In the genomic region with DNA sequence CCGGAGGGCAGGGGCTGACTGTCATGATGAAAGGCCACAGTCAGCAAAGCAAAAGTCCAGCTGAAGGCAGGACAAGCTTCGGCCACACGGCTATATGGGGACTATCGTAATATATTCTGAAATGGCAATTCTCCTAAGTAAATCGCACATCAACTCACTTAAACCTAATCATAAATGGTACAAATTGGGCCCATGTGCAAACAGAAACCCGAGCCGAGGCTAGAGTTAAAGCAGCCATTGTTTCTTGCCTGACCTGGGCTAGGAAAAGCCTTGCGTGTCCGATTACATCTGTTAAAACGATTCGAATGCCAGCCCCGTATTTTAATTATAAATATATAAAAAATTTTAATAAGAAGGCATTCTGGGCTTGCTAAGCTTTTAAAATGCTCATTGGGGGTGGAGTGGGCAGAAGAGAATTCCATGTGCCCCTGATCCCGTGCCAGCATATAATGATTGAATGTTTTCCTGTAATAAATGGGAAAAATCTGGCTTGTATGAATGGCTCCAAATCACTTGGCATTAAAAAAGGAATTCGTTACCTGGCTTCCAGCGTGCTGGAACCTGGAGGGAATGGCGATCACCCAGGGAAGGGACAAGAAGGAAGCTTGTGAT, we compare ENCODE assay signal across 11 mouse cellular contexts.
DNase-seq lines count a peak whose midpoint lies in the region; ATAC-seq lines count a peak whose summit lies in the region.
"Had no signal": no experiment of that assay in that cellular context is flagged by ENCODE, and none has a peak within 500 bp of the region (broad histone marks: within the 10 kb centered on the region; RNA-seq: fewer than 3 reads in every experiment).

No protein-coding gene starts in this region.

- H3K36me3 ChIP-seq in kidney, embryonic 16.5 days (ENCODE audit: insufficient read depth, low read length): no peaks in the 10 kb centered on the region
- H3K36me3 ChIP-seq in embryonic facial prominence, embryonic 14.5 days (ENCODE audit: control insufficient read depth, insufficient read depth, low read length): no peaks in the 10 kb centered on the region
- no peaks in the 10 kb centered on the region for H3K36me3 ChIP-seq in midbrain, embryonic 16.5 days (ENCODE audit: control insufficient read depth, insufficient read depth, low read length)
- no peaks in the 10 kb centered on the region for H3K36me3 ChIP-seq in intestine, embryonic 16.5 days (ENCODE audit: control insufficient read depth, insufficient read depth, low read length)
- H3K36me3 ChIP-seq: intestine, embryonic 15.5 days had no signal

- no peak for ATAC-seq in kidney, embryonic 16.5 days (ENCODE audit: low FRiP score, low TSS enrichment)
- ATAC-seq in embryonic facial prominence, embryonic 14.5 days (ENCODE audit: low read depth): no peak; the same call in 1 of the 2 replicates
- no peak for ATAC-seq in midbrain, embryonic 16.5 days
- ATAC-seq in intestine, embryonic 16.5 days: no peak
- ATAC-seq: intestine, embryonic 15.5 days had no signal

- intact Hi-C loops in heart, postnatal 10 days (cut with DNase I): no loop called here

- no peaks in the 10 kb centered on the region for H3K9me3 ChIP-seq in kidney, embryonic 16.5 days (ENCODE audit: low read length)
- H3K9me3 ChIP-seq in embryonic facial prominence, embryonic 14.5 days (ENCODE audit: control insufficient read depth, low read length): no peaks in the 10 kb centered on the region
- H3K9me3 ChIP-seq in midbrain, embryonic 16.5 days (replicated peaks; ENCODE audit: control insufficient read depth, low read length, poor library complexity, severe bottlenecking): no peaks in the 10 kb centered on the region
- no peaks in the 10 kb centered on the region for H3K9me3 ChIP-seq in intestine, embryonic 16.5 days (ENCODE audit: control insufficient read depth, low read length)
- H3K9me3 ChIP-seq: intestine, embryonic 15.5 days had no signal

- H3K9ac ChIP-seq in kidney, embryonic 16.5 days (replicated peaks; ENCODE audit: low read length): no peak overlapping the region
- H3K9ac ChIP-seq in embryonic facial prominence, embryonic 14.5 days (ENCODE audit: low read depth, low read length): no peak overlapping the region
- 0 out of 2 replicates have a peak overlapping the region, but pooled peaks have one; percentile 15 for H3K9ac ChIP-seq in midbrain, embryonic 16.5 days (ENCODE audit: low read depth, low read length)
- no peak overlapping the region for H3K9ac ChIP-seq in intestine, embryonic 16.5 days (ENCODE audit: low read depth, low read length)
- H3K9ac ChIP-seq: intestine, embryonic 15.5 days had no signal

- no peak overlapping the region for H3K4me3 ChIP-seq in kidney, embryonic 16.5 days (ENCODE audit: low read length)
- H3K4me3 ChIP-seq in embryonic facial prominence, embryonic 14.5 days (ENCODE audit: low read depth, low read length): no peak overlapping the region
- no peak overlapping the region for H3K4me3 ChIP-seq in midbrain, embryonic 16.5 days (ENCODE audit: low read depth, low read length)
- H3K4me3 ChIP-seq in intestine, embryonic 16.5 days (ENCODE audit: low read length): no peak overlapping the region
- H3K4me3 ChIP-seq: intestine, embryonic 15.5 days had no signal

- H3K4me1 ChIP-seq in kidney, embryonic 16.5 days (ENCODE audit: insufficient read depth, low read length): peaks cover 20% of the 10 kb centered on the region
- peaks cover 25% of the 10 kb centered on the region for H3K4me1 ChIP-seq in embryonic facial prominence, embryonic 14.5 days (ENCODE audit: control insufficient read depth, insufficient read depth, low read length)
- H3K4me1 ChIP-seq in midbrain, embryonic 16.5 days (ENCODE audit: control insufficient read depth, insufficient read depth, low read length): peaks cover 22% of the 10 kb centered on the region
- peaks cover 15% of the 10 kb centered on the region for H3K4me1 ChIP-seq in intestine, embryonic 16.5 days (ENCODE audit: control insufficient read depth, insufficient read depth, low read length)

- 59% methylated on average over 16 of the region's 16 CpGs for WGBS in kidney, embryonic 16.5 days
- WGBS in embryonic facial prominence, embryonic 14.5 days: 20% methylated on average over 16 of the region's 16 CpGs
- WGBS in midbrain, embryonic 16.5 days: 57% methylated on average over 16 of the region's 16 CpGs
- WGBS in intestine, embryonic 16.5 days: 69% methylated on average over 16 of the region's 16 CpGs

- DNase-seq in kidney, adult 11 months: no peak
- peak; percentile 55 for DNase-seq in embryonic facial prominence, embryonic 14.5 days (ENCODE audit: low spot score)
- peak; percentile 22 to 75 for DNase-seq in layer of hippocampus, adult 18-20 months (ENCODE audit: low spot score in 2 of 2)
- DNase-seq in heart, postnatal 10 days: no peak
- DNase-seq: heart, adult 18-20 months; spleen, adult 18-20 months had no signal

- no peaks in the 10 kb centered on the region for H3K27me3 ChIP-seq in kidney, embryonic 16.5 days (ENCODE audit: insufficient read depth, low read length)
- no peaks in the 10 kb centered on the region for H3K27me3 ChIP-seq in embryonic facial prominence, embryonic 14.5 days (replicated peaks; ENCODE audit: control insufficient read depth, insufficient read depth, low read length)
- H3K27me3 ChIP-seq in midbrain, embryonic 16.5 days (ENCODE audit: control insufficient read depth, insufficient read depth, low read depth, low read length): no peaks in the 10 kb centered on the region
- H3K27me3 ChIP-seq in intestine, embryonic 16.5 days (replicated peaks; ENCODE audit: control insufficient read depth, insufficient read depth, low read length): no peaks in the 10 kb centered on the region
- H3K27me3 ChIP-seq: intestine, embryonic 15.5 days had no signal

- H3K27ac ChIP-seq in kidney, embryonic 16.5 days (ENCODE audit: low read length): peak overlapping the region; percentile 83
- H3K27ac ChIP-seq in embryonic facial prominence, embryonic 14.5 days (replicated peaks; ENCODE audit: low read depth, low read length): peak overlapping the region; percentile 80
- H3K27ac ChIP-seq in midbrain, embryonic 16.5 days (ENCODE audit: low read length): peak overlapping the region; percentile 59
- no peak overlapping the region for H3K27ac ChIP-seq in intestine, embryonic 16.5 days (ENCODE audit: low read length)
- H3K27ac ChIP-seq: macrophage had no signal

- no peak overlapping the region for H3K4me2 ChIP-seq in kidney, embryonic 16.5 days (replicated peaks; ENCODE audit: low read depth, low read length)
- H3K4me2 ChIP-seq in embryonic facial prominence, embryonic 14.5 days (ENCODE audit: low read depth, low read length): peak overlapping the region; percentile 34
- H3K4me2 ChIP-seq in midbrain, embryonic 16.5 days (ENCODE audit: low read length): no peak overlapping the region
- H3K4me2 ChIP-seq in intestine, embryonic 16.5 days (ENCODE audit: low read depth, low read length): no peak overlapping the region
- H3K4me2 ChIP-seq: intestine, embryonic 15.5 days had no signal

Comparison
In these comparisons a context has a peak if more than half of its experiments do, and no peak if none do; other contexts are left out.
1. DNase-seq: peak in embryonic facial prominence, embryonic 14.5 days (single experiment) and layer of hippocampus, adult 18-20 months (2 of 2); none in kidney, adult 11 months (single experiment) and heart, postnatal 10 days (0 of 2).